ENCODE assay signal across 29 mouse cellular contexts in the genomic region with DNA sequence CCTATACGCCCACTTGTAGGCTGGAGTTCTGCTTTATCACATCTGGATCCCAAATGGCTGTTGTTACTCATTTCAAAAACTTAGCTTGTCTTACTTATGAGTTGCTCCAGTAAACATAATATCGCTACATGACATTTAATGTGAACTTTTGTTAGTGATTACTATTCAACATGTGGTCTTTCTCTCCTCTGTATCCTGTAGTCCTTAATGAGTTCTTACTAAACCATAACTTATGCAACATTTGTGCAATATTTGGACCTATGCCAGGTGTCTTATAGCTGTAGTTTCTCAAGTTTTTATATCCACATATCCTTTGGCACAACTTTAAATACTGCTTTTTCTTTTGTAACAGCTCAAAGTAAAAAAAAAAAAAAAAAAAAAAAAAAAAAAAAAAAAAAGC.
DNase-seq lines count a peak whose midpoint lies in the region; ATAC-seq and TF ChIP-seq lines count a peak whose summit lies in the region.
"Had no signal": no experiment of that assay in that cellular context is flagged by ENCODE, and none has a peak within 500 bp of the region (broad histone marks: within the 10 kb centered on the region; RNA-seq: fewer than 3 reads in every experiment).

No protein-coding gene starts in this region.

- H3K9me3 ChIP-seq in lung, embryonic 14.5 days (ENCODE audit: low read depth, low read length): no peaks in the 10 kb centered on the region
- no peaks in the 10 kb centered on the region for H3K9me3 ChIP-seq in ES-E14 (ENCODE audit: control insufficient read depth, insufficient read depth, low read depth, low read length)
- H3K9me3 ChIP-seq in stomach, embryonic 15.5 days: no peaks in the 10 kb centered on the region
- H3K9me3 ChIP-seq: embryonic facial prominence, embryonic 12.5 days; forebrain, embryonic 12.5 days; limb, embryonic 15.5 days; liver, embryonic 13.5 days; midbrain, embryonic 10.5 days; midbrain, embryonic 15.5 days; neural tube, embryonic 15.5 days had no signal

- H3K4me3 ChIP-seq in lung, embryonic 14.5 days (ENCODE audit: low read depth, low read length): no peak overlapping the region
- no peak overlapping the region for H3K4me3 ChIP-seq in lung, adult 2 months (replicated peaks; ENCODE audit: extremely low read depth, low read depth, low read length)
- H3K4me3 ChIP-seq in ES-E14 (ENCODE audit: insufficient read depth in 1 of 2, low read depth in 1 of 2, low read length in 2 of 2, poor library complexity in 1 of 2, severe bottlenecking in 1 of 2): no peak overlapping the region
- no peak overlapping the region for H3K4me3 ChIP-seq in stomach, embryonic 15.5 days (replicated peaks)
- H3K4me3 ChIP-seq: embryonic facial prominence, embryonic 12.5 days; forebrain, embryonic 12.5 days; limb, embryonic 15.5 days; liver, embryonic 13.5 days; midbrain, embryonic 10.5 days; midbrain, embryonic 15.5 days; neural tube, embryonic 15.5 days had no signal

- no peaks in the 10 kb centered on the region for H3K27me3 ChIP-seq in lung, embryonic 14.5 days (ENCODE audit: insufficient read depth, low read length)
- H3K27me3 ChIP-seq in stomach, embryonic 15.5 days (replicated peaks): no peaks in the 10 kb centered on the region
- H3K27me3 ChIP-seq: CH12.LX; embryonic facial prominence, embryonic 12.5 days; forebrain, embryonic 12.5 days; limb, embryonic 15.5 days; liver, embryonic 13.5 days; midbrain, embryonic 15.5 days; neural tube, embryonic 15.5 days had no signal

- H3K4me1 ChIP-seq in lung, embryonic 14.5 days (ENCODE audit: insufficient read depth): no peaks in the 10 kb centered on the region
- no peaks in the 10 kb centered on the region for H3K4me1 ChIP-seq in lung, adult 2 months (ENCODE audit: control insufficient read depth, insufficient read depth, low read length)
- H3K4me1 ChIP-seq in ES-E14 (ENCODE audit: control insufficient read depth in 2 of 2, insufficient read depth in 2 of 2, low read length in 2 of 2, poor library complexity in 1 of 2): no peaks in the 10 kb centered on the region
- no peaks in the 10 kb centered on the region for H3K4me1 ChIP-seq in stomach, embryonic 15.5 days
- H3K4me1 ChIP-seq: embryonic facial prominence, embryonic 12.5 days; forebrain, embryonic 12.5 days; limb, embryonic 15.5 days; liver, embryonic 13.5 days; midbrain, embryonic 10.5 days; midbrain, embryonic 15.5 days; neural tube, embryonic 15.5 days had no signal

- DNase-seq in lung, embryonic 14.5 days: peak; percentile 74
- no peak for DNase-seq in lung, adult 2 months
- DNase-seq in 416B (ENCODE audit: low read depth) (peak; percentile 4), ES-E14 (ENCODE audit: low read depth, low spot score) (no peak)
- DNase-seq: adrenal gland, postnatal 14 days; cerebellum, adult 11 months; cerebellum, adult 9-10 months; cerebellum, postnatal 36 days; forebrain, postnatal 0 days; gastrocnemius, postnatal 10 days; heart, adult 11 months; heart, postnatal 4 days; kidney, adult 18-20 months; kidney, postnatal 4 days; liver, embryonic 13.5 days; lung, adult 18-20 months; right cerebral cortex, postnatal 25 days had no signal

- H3K36me3 ChIP-seq in lung, embryonic 14.5 days (ENCODE audit: insufficient read depth): no peaks in the 10 kb centered on the region
- no peaks in the 10 kb centered on the region for H3K36me3 ChIP-seq in ES-E14 (ENCODE audit: control insufficient read depth, insufficient read depth, low read length, poor library complexity, severe bottlenecking)
- no peaks in the 10 kb centered on the region for H3K36me3 ChIP-seq in stomach, embryonic 15.5 days
- H3K36me3 ChIP-seq: embryonic facial prominence, embryonic 12.5 days; forebrain, embryonic 12.5 days; G1E; limb, embryonic 15.5 days; liver, embryonic 13.5 days; midbrain, embryonic 10.5 days; midbrain, embryonic 15.5 days; neural tube, embryonic 15.5 days had no signal

- no peak for TF ChIP-seq POLR2A in lung, adult 2 months (IDR thresholded peaks at IDR 0.05; ENCODE audit: borderline replicate concordance, extremely low read depth, low read depth, low read length)

- 58% methylated on average over 2 of the region's 2 CpGs for whole genome bisulfite sequencing in lung, embryonic 14.5 days
- WGBS in lung, adult 2 months: 57% methylated on average over 2 of the region's 2 CpGs
- 51% methylated on average over 2 of the region's 2 CpGs for WGBS in stomach, embryonic 15.5 days

- H3K4me2 ChIP-seq in lung, embryonic 14.5 days: no peak overlapping the region
- no peak overlapping the region for H3K4me2 ChIP-seq in stomach, embryonic 15.5 days
- H3K4me2 ChIP-seq: embryonic facial prominence, embryonic 12.5 days; forebrain, embryonic 12.5 days; heart, embryonic 11.5 days; hindbrain, embryonic 14.5 days; limb, embryonic 15.5 days; liver, embryonic 13.5 days; midbrain, embryonic 15.5 days; neural tube, embryonic 15.5 days had no signal

- ATAC-seq in lung, embryonic 14.5 days (ENCODE audit: insufficient read depth): no peak
- peak; percentile 22; the same call in 1 of the 2 replicates for ATAC-seq in stomach, embryonic 15.5 days (ENCODE audit: insufficient read depth, low FRiP score, low read depth)
- ATAC-seq in erythroid progenitor cell, adult 5-6 weeks (replicated peaks; ENCODE audit: low FRiP score, poor library complexity, severe bottlenecking): no peak
- ATAC-seq: forebrain, postnatal 0 days; midbrain, embryonic 15.5 days had no signal

- no peak overlapping the region for H3K9ac ChIP-seq in lung, embryonic 14.5 days
- H3K9ac ChIP-seq in ES-E14 (ENCODE audit: insufficient read depth, low read depth, low read length, poor library complexity, severe bottlenecking): no peak overlapping the region
- H3K9ac ChIP-seq in stomach, embryonic 15.5 days: no peak overlapping the region
- H3K9ac ChIP-seq: embryonic facial prominence, embryonic 12.5 days; forebrain, embryonic 12.5 days; forebrain, postnatal 0 days; hindbrain, embryonic 14.5 days; limb, embryonic 15.5 days; liver, embryonic 13.5 days; midbrain, embryonic 15.5 days; neural tube, embryonic 15.5 days had no signal

- in situ Hi-C loops in ES-E14 (cut with MboI; ENCODE audit: low sequenced_read_pairs in 2 of 2, unreplicated experiment in 2 of 2): no loop called here

- no peak overlapping the region for H3K27ac ChIP-seq in lung, embryonic 14.5 days (ENCODE audit: low read depth)
- H3K27ac ChIP-seq in ES-E14 (ENCODE audit: insufficient read depth, low read depth, low read length, poor library complexity, severe bottlenecking): no peak overlapping the region
- no peak overlapping the region for H3K27ac ChIP-seq in stomach, embryonic 15.5 days
- H3K27ac ChIP-seq: embryonic facial prominence, embryonic 12.5 days; forebrain, embryonic 12.5 days; hindbrain, embryonic 14.5 days; limb, embryonic 15.5 days; liver, embryonic 13.5 days; midbrain, embryonic 10.5 days; midbrain, embryonic 15.5 days; neural tube, embryonic 15.5 days had no signal

- no peak for TF ChIP-seq CTCF in lung, embryonic 14.5 days (IDR thresholded peaks at IDR 0.05; ENCODE audit: low read depth)
- no peak for TF ChIP-seq CTCF in lung, adult 2 months (IDR thresholded peaks at IDR 0.05; ENCODE audit: insufficient read depth, low read length)

TF ChIP-seq in ES-E14, 5 proteins besides CTCF, POLR2A, EP300 and RAD21:
- TF ChIP-seq MAFK (IDR thresholded peaks at IDR 0.05; ENCODE audit: insufficient read depth, low read depth, low read length) (no peak), ZNF384 (IDR thresholded peaks at IDR 0.05; ENCODE audit: low read depth, low read length) (peak; percentile 39; the same call in 1 of the 2 replicates)

Comparison
In these comparisons a context has a peak if more than half of its experiments do, and no peak if none do; other contexts are left out.
1. DNase-seq: peak in lung, embryonic 14.5 days (single experiment) and 416B (single experiment); none in lung, adult 2 months (single experiment) and ES-E14 (single experiment).